Mouse (Mus musculus) ES-E14 (cell line): ENCODE data around the gene Adamtsl3. TPM values are rescaled to one million over a fixed set of nuclear protein-coding genes. Genes with fewer than 3 reads are reported as not detected.
A peak's percentile ranks its signal among the peaks of the same experiment; 100 is the strongest.

Experiments used
- DNase-seq: peaks from one replicate; pipeline ENCODE4 v3.0.0-alpha.2; 2013; ENCODE audit warnings: low read depth, low spot score
- H3K27ac ChIP-seq: 2 replicates; pipeline ENCODE4 v1.5.1; 2012; ENCODE audit warnings: low read depth, mild to moderate bottlenecking, low read length, moderate library complexity, mixed read lengths; ENCODE audit not compliant: poor library complexity, insufficient read depth, severe bottlenecking
- H3K36me3 ChIP-seq: 2 replicates; pipeline ENCODE4 v1.6.1; 2012; ENCODE audit warnings: mild to moderate bottlenecking, low read length, moderate library complexity, mixed read lengths; ENCODE audit not compliant: control insufficient read depth, poor library complexity, insufficient read depth, severe bottlenecking
- H3K4me1 ChIP-seq, 2 experiments: fragments of 150-350 bp in 1 of 2; sonication (generic) in 1 of 2; 2 replicates each; pipeline ENCODE4 v1.6.1; 2012; ENCODE audit warnings: low read length in 2 of 2, mild to moderate bottlenecking in 1 of 2, mixed read lengths in 1 of 2; ENCODE audit not compliant: control insufficient read depth in 2 of 2, insufficient read depth in 2 of 2, poor library complexity in 1 of 2
- H3K4me3 ChIP-seq, 2 experiments: fragments of 150-350 bp in 1 of 2; sonication (generic) in 1 of 2; 2 replicates each; pipeline ENCODE4 v1.5.1; 2012; ENCODE audit warnings: low read length in 2 of 2, low read depth in 1 of 2, mild to moderate bottlenecking in 1 of 2, mixed read lengths in 1 of 2; ENCODE audit not compliant: insufficient read depth in 1 of 2, poor library complexity in 1 of 2, severe bottlenecking in 1 of 2
- H3K9ac ChIP-seq: 2 replicates; pipeline ENCODE4 v1.6.1; 2012; ENCODE audit warnings: low read depth, mild to moderate bottlenecking, low read length, mixed read lengths; ENCODE audit not compliant: poor library complexity, insufficient read depth, severe bottlenecking
- H3K9me3 ChIP-seq: fragments of 150-350 bp; sonication (generic); 2 replicates; pipeline ENCODE4 v1.6.1; 2012; ENCODE audit warnings: low read depth, mild to moderate bottlenecking, low read length; ENCODE audit not compliant: control insufficient read depth, insufficient read depth
- CHD2 ChIP-seq: IDR thresholded peaks from 2 replicates; pipeline ENCODE4 v1.6.1; 2014; ENCODE audit warnings: mild to moderate bottlenecking, low read depth, low read length, inconsistent platforms
- HCFC1 ChIP-seq: IDR thresholded peaks from 2 replicates; pipeline ENCODE4 v1.6.1; 2012; ENCODE audit warnings: low read length, inconsistent platforms, borderline replicate concordance; ENCODE audit not compliant: insufficient read depth
- MAFK ChIP-seq: IDR thresholded peaks from 2 replicates; pipeline ENCODE4 v1.6.1; 2014; ENCODE audit warnings: mild to moderate bottlenecking, low read depth, low read length, inconsistent platforms; ENCODE audit not compliant: insufficient read depth
- ZC3H11A ChIP-seq: IDR thresholded peaks from 2 replicates; pipeline ENCODE4 v1.6.1; 2012; ENCODE audit warnings: low read depth, mild to moderate bottlenecking, inconsistent platforms, low read length, borderline replicate concordance
- ZNF384 ChIP-seq: IDR thresholded peaks from 2 replicates; pipeline ENCODE4 v1.6.1; 2012; ENCODE audit warnings: low read depth, low read length, inconsistent platforms
- in situ Hi-C, 2 experiments: fragments of 600-800 bp; cut with MboI; formaldehyde crosslinking; loops; one replicate each; pipeline ENCODE4 v1.15.1; 2025; ENCODE audit warnings: low sequenced_read_pairs in 2 of 2, inconsistent platforms in 1 of 2; ENCODE audit not compliant: unreplicated experiment in 2 of 2
- total RNA-seq: library from RNA; depleted of rRNA; stranded (reverse); fragments of 300-350 nt; gene quantifications from 2 replicates; pipeline ENCODE4 v1.2.3, GENCODE M21; 2012

Gene Adamtsl3
- total RNA-seq, 1 experiment = 0.71 TPM

DNA sequence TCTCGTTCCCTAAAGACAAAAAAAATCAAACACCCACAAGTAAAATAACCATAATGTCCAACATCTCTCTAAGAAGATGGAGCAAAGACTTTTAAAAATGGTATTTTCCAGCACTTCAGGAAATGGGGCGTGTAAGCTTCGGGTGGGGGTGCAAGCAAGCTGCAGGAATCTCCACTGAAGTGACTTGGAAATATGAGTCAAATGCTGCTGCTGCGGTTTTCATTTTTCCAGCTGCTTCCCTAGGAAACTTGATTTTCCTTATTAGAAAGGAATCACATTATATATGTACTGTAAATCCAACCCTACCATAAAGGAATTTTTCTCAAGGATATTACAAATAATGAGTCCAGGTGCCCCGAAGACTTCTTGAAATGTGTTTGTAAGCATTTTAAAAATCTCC lies 220.3 kb downstream of the Adamtsl3 start:
- Histone ChIP-seq H3K27ac (no peak overlapping the region), H3K9me3 (no peaks in the 10 kb centered on the region), H3K36me3 (no peaks in the 10 kb centered on the region)

GRCm38 (mm10) chr7:82556417-82556816 lies 220.9 kb downstream of the Adamtsl3 start:
- Histone ChIP-seq H3K9ac (no peak overlapping the region), H3K4me3 (no peak overlapping the region), H3K27ac (no peak overlapping the region), H3K36me3 (no peaks in the 10 kb centered on the region), H3K4me1 (no peaks in the 10 kb centered on the region), H3K9me3 (no peaks in the 10 kb centered on the region)
- in situ Hi-C loops = no loop called here
- no peak for DNase-seq
- TF ChIP-seq ZNF384 (no peak), CHD2 (peak; percentile 83), HCFC1 (no peak)

More for the DNA sequence above, 220.3 kb downstream of the Adamtsl3 start:
- DNase-seq = no peak
- no peak for TF ChIP-seq MAFK
- TF ChIP-seq CHD2 = no peak
- TF ChIP-seq ZNF384 = no peak
- no peak for TF ChIP-seq ZC3H11A
- TF ChIP-seq HCFC1 = no peak
- in situ Hi-C loops = no loop called here
- Histone ChIP-seq H3K4me1 (no peaks in the 10 kb centered on the region), H3K4me3 (no peak overlapping the region), H3K9ac (no peak overlapping the region)

DNA sequence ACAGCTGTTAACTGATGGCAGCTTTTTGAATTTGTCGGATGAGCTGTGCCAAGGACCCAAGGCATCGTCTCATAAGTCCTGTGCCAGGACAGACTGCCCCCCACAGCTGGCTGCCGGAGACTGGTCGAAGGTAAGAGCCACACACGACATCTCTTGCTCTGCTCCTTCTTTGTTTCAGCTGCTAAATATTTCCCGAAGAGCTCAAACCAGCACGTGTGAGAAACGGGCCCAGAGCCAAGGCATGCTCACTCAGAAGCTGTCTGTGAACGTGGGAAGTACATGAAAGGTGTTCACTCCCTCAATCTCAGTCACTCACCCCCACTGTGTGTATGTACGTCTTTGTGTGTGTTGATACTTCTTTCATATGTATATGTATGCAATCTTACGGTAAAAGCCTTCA lies 221.6 kb downstream of the Adamtsl3 start:
- no peaks in the 10 kb centered on the region for H3K9me3 ChIP-seq
- no peak overlapping the region for H3K4me3 ChIP-seq
- no peaks in the 10 kb centered on the region for H3K4me1 ChIP-seq
- DNase-seq = no peak
- in situ Hi-C loops = no loop called here
- no peak overlapping the region for H3K9ac ChIP-seq
- H3K36me3 ChIP-seq = no peaks in the 10 kb centered on the region
- no peak overlapping the region for H3K27ac ChIP-seq
- TF ChIP-seq MAFK (no peak), HCFC1 (no peak), ZNF384 (no peak), ZC3H11A (no peak), CHD2 (no peak)

GRCm38 (mm10) chr7:82566688-82567087 lies 231.2 kb downstream of the Adamtsl3 start:
- TF ChIP-seq ZC3H11A (no peak), ZNF384 (no peak), MAFK (no peak), HCFC1 (no peak), CHD2 (no peak)
- peak; percentile 40 for DNase-seq
- Histone ChIP-seq H3K36me3 (no peaks in the 10 kb centered on the region), H3K9me3 (no peaks in the 10 kb centered on the region), H3K9ac (no peak overlapping the region), H3K4me1 (no peaks in the 10 kb centered on the region), H3K27ac (no peak overlapping the region), H3K4me3 (no peak overlapping the region)
- in situ Hi-C loops = no loop called here

- in situ Hi-C loops = no loop called here
- H3K36me3 ChIP-seq = no peaks in the 10 kb centered on the region
Observed at GRCm38 (mm10) chr7:82567811-82568210, 232.3 kb downstream of the Adamtsl3 start.

More at GRCm38 (mm10) chr7:82567811-82568210, 232.3 kb downstream of the Adamtsl3 start:
- H3K9ac ChIP-seq = no peak overlapping the region
- H3K27ac ChIP-seq = no peak overlapping the region
- TF ChIP-seq MAFK (no peak), HCFC1 (no peak), CHD2 (no peak), ZNF384 (no peak), ZC3H11A (no peak)
- H3K9me3 ChIP-seq = no peaks in the 10 kb centered on the region
- no peak overlapping the region for H3K4me3 ChIP-seq
- no peaks in the 10 kb centered on the region for H3K4me1 ChIP-seq
- no peak for DNase-seq
